Mouse (Mus musculus): Measurements from ENCODE around the gene Gpr6. TPM values are rescaled to one million over a fixed set of nuclear protein-coding genes. Genes with fewer than 3 reads are reported as not detected.

The Gpr6 gene
- polyA plus RNA-seq, 1 experiment from 2014 or later, result not detected

GRCm38 (mm10) chr10:41040530-41041085 lies 31.5 kb downstream of the Gpr6 start:
- Histone ChIP-seq H3K4me1 (no peaks in the 10 kb centered on the region), H3K9me3 (no peaks in the 10 kb centered on the region), H3K27me3 (replicated peaks) (no peaks in the 10 kb centered on the region), H3K4me3 (no peak overlapping the region), H3K36me3 (no peaks in the 10 kb centered on the region), H3K9ac (no peak overlapping the region), H3K4me2 (no peak overlapping the region), H3K27ac (replicated peaks) (no peak overlapping the region)
- ATAC-seq (ENCODE audit: extremely low read depth, insufficient number of reproducible peaks, low FRiP score, low TSS enrichment), result no peak

- no peaks in the 10 kb centered on the region for H3K4me1 ChIP-seq
- H3K9me3 ChIP-seq, result no peaks in the 10 kb centered on the region
- ATAC-seq (ENCODE audit: extremely low read depth, insufficient number of reproducible peaks, low FRiP score, low TSS enrichment), result no peak
- no peak overlapping the region for H3K4me3 ChIP-seq
- H3K27ac ChIP-seq (replicated peaks), result no peak overlapping the region
- H3K9ac ChIP-seq, result no peak overlapping the region
- WGBS, result 85% methylated on average over 6 of the region's 6 CpGs
- H3K4me2 ChIP-seq, result no peak overlapping the region
- no peaks in the 10 kb centered on the region for H3K27me3 ChIP-seq (replicated peaks)
- H3K36me3 ChIP-seq, result no peaks in the 10 kb centered on the region
These were observed 33.6 kb downstream of the Gpr6 start for GRCm38 (mm10) chr10:41038476-41038875.

GRCm38 (mm10) chr10:41037722-41038121 lies 34.4 kb downstream of the Gpr6 start:
- 68% methylated on average over 8 of the region's 8 CpGs for WGBS
- no peak for ATAC-seq (ENCODE audit: extremely low read depth, insufficient number of reproducible peaks, low FRiP score, low TSS enrichment)

DNA sequence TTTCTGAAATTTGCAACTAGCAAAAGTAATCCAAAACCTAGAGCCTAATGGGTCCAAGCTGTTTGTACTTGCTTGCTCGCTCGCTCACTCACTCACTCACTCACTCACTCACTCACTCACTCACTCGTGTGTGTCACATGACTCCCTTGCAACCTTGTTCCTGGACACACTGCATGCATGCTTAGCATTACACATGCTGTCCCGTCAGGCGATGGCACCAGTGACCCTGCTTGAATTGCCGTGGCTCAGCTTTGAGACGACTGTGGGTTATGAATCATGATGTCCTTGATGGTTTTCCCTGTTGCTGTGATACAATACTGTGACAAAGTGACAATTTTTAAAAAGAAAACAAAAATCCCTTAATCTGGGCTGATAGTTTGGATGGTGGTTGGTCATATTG lies 39.3 kb downstream of the Gpr6 start:
- no peak for ATAC-seq (ENCODE audit: extremely low read depth, insufficient number of reproducible peaks, low FRiP score, low TSS enrichment)
- no peak overlapping the region for H3K4me3 ChIP-seq
- no peak overlapping the region for H3K4me2 ChIP-seq
- no peaks in the 10 kb centered on the region for H3K9me3 ChIP-seq
- no peaks in the 10 kb centered on the region for H3K27me3 ChIP-seq (replicated peaks)
- H3K9ac ChIP-seq, result no peak overlapping the region
- H3K36me3 ChIP-seq, result no peaks in the 10 kb centered on the region
- 0 out of 2 replicates have a peak, but pooled peaks cover 4% of the 10 kb centered on the region for H3K4me1 ChIP-seq
- no peak overlapping the region for H3K27ac ChIP-seq (replicated peaks)
- 78% methylated on average over 7 of the region's 7 CpGs for WGBS

More at GRCm38 (mm10) chr10:41037722-41038121, 34.4 kb downstream of the Gpr6 start:
- H3K4me3 ChIP-seq, result no peak overlapping the region
- H3K9me3 ChIP-seq, result no peaks in the 10 kb centered on the region
- no peaks in the 10 kb centered on the region for H3K27me3 ChIP-seq (replicated peaks)
- H3K4me1 ChIP-seq, result no peaks in the 10 kb centered on the region
- H3K36me3 ChIP-seq, result no peaks in the 10 kb centered on the region
- H3K27ac ChIP-seq (replicated peaks), result no peak overlapping the region
- no peak overlapping the region for H3K9ac ChIP-seq
- H3K4me2 ChIP-seq, result no peak overlapping the region

DNA sequence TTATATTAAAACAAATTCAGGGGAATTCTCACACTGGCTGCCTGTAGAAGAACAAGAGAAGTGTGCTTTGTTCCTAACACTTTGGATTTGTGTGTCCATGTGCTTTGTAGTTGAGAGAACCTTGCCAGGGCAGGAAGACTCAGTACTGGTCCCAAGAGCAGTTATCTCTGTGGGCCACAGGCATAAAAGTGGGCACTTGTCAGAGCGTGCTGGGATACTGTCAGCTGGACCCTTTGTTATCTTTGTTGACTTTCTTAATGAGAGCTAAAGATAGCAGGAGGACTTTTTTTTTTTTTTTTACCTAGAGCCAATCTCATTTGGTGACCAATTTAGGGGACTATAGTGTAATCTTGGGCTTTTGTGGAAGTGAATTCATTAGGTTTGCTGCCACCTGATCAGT lies 47.2 kb downstream of the Gpr6 start:
- Histone ChIP-seq H3K9me3 (no peaks in the 10 kb centered on the region), H3K9ac (no peak overlapping the region), H3K36me3 (no peaks in the 10 kb centered on the region), H3K4me3 (no peak overlapping the region), H3K27ac (replicated peaks) (no peak overlapping the region), H3K4me2 (no peak overlapping the region), H3K27me3 (replicated peaks) (no peaks in the 10 kb centered on the region; the same call in 1 of the 2 replicates), H3K4me1 (peaks cover 19% of the 10 kb centered on the region)
- 14% methylated on average over 1 of the region's 1 CpGs for WGBS
- no peak for ATAC-seq (ENCODE audit: extremely low read depth, insufficient number of reproducible peaks, low FRiP score, low TSS enrichment)

- H3K36me3 ChIP-seq, result no peaks in the 10 kb centered on the region
- H3K27me3 ChIP-seq (replicated peaks), result peaks cover under 1% of the 10 kb centered on the region; the same call in 1 of the 2 replicates
- no peak overlapping the region for H3K9ac ChIP-seq
- H3K4me3 ChIP-seq, result no peak overlapping the region
- H3K9me3 ChIP-seq, result no peaks in the 10 kb centered on the region
- H3K27ac ChIP-seq (replicated peaks), result no peak overlapping the region
- H3K4me1 ChIP-seq, result peaks cover 19% of the 10 kb centered on the region
- WGBS, result 18% methylated on average over 1 of the region's 1 CpGs
- H3K4me2 ChIP-seq, result no peak overlapping the region
- ATAC-seq (ENCODE audit: extremely low read depth, insufficient number of reproducible peaks, low FRiP score, low TSS enrichment), result no peak
These were observed 47.7 kb downstream of the Gpr6 start for GRCm38 (mm10) chr10:41024406-41024805.

DNA sequence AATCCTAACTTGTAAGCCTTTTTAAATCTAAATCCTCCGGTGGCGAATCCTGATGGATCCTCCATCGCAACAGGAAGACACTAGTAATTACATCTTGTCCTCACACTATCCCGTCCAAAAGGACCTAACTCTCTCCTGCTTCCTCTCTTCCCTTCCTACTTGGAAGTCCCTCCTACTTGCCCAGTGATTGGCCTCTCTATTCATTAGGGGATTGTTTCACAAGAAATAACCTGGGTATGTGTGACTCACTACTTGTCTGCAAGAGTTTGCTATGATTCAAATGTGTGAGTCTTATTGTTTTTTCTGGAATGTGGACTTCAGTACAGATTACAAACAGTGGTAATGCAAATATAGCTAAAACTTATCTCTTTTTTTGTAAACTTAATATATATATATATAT lies 49.9 kb downstream of the Gpr6 start:
- H3K9ac ChIP-seq, result no peak overlapping the region
- WGBS, result 88% methylated on average over 4 of the region's 4 CpGs
- ATAC-seq (ENCODE audit: extremely low read depth, insufficient number of reproducible peaks, low FRiP score, low TSS enrichment), result no peak

More for the DNA sequence above, 49.9 kb downstream of the Gpr6 start:
- H3K36me3 ChIP-seq, result no peaks in the 10 kb centered on the region
- no peak overlapping the region for H3K4me2 ChIP-seq
- peaks cover 15% of the 10 kb centered on the region for H3K4me1 ChIP-seq
- no peak overlapping the region for H3K27ac ChIP-seq (replicated peaks)
- no peaks in the 10 kb centered on the region for H3K9me3 ChIP-seq
- no peak overlapping the region for H3K4me3 ChIP-seq
- H3K27me3 ChIP-seq (replicated peaks), result peaks cover 8% of the 10 kb centered on the region; the same call in 1 of the 2 replicates

Other genes starting within 250 kb of the Gpr6 start
- 19.9 and 21.2 TPM in 2 replicates for gene Cdc40, start 189.0 kb downstream of the Gpr6 start, polyA plus RNA-seq (2015; fragmentation: Nextera tagmentation; extraction: Ambion mirVana)
- gene Wasf1, start 188.8 kb downstream of the Gpr6 start, polyA plus RNA-seq (2015; fragmentation: Nextera tagmentation; extraction: Ambion mirVana), result 12.7 and 13.2 TPM in 2 replicates
- 44.0 and 47.2 TPM in 2 replicates for gene Fig4, start 231.0 kb upstream of the Gpr6 start, polyA plus RNA-seq (2015; fragmentation: Nextera tagmentation; extraction: Ambion mirVana)
- 0.27 and 0.28 TPM in 2 replicates for gene Ak9, start 231.7 kb upstream of the Gpr6 start, polyA plus RNA-seq (2015; fragmentation: Nextera tagmentation; extraction: Ambion mirVana)

Measured in heart, embryonic 13.5 days (tissue).